Mouse (Mus musculus) midbrain, embryonic 10.5 days (tissue): ENCODE results near the gene Tmprss9. TPM values are rescaled to one million over a fixed set of nuclear protein-coding genes. Genes with fewer than 3 reads are reported as not detected.
"Not testable (repeated sequence)": the region's sequence is repeated elsewhere in the genome, so short reads cannot be mapped to it uniquely, and the experiment has no call there.

Source experiments
- DNase-seq: peaks from one replicate; pipeline ENCODE4 v3.0.0-alpha.2; 2017; ENCODE audit warnings: low spot score
- H3K27ac ChIP-seq: fragments of 300-500 bp; sonication (generic); replicated peaks from 2 replicates; pipeline ENCODE4 v1.5.1; 2016; ENCODE audit warnings: mild to moderate bottlenecking
- H3K27me3 ChIP-seq: fragments of 300-500 bp; sonication (generic); 2 replicates; pipeline ENCODE4 v1.6.1; 2016; ENCODE audit warnings: low read depth, mild to moderate bottlenecking; ENCODE audit not compliant: poor library complexity, severe bottlenecking
- H3K36me3 ChIP-seq: fragments of 300-500 bp; sonication (generic); 2 replicates; pipeline ENCODE4 v1.6.1; 2016; ENCODE audit warnings: mild to moderate bottlenecking, moderate library complexity
- H3K4me1 ChIP-seq: fragments of 300-500 bp; sonication (generic); 2 replicates; pipeline ENCODE4 v1.6.1; 2016
- H3K4me3 ChIP-seq: fragments of 300-500 bp; sonication (generic); 2 replicates; pipeline ENCODE4 v1.5.1; 2016; ENCODE audit warnings: mild to moderate bottlenecking, moderate library complexity
- H3K9me3 ChIP-seq: fragments of 300-500 bp; sonication (generic); replicated peaks from 2 replicates; pipeline ENCODE4 v1.6.1; 2016; ENCODE audit warnings: mild to moderate bottlenecking
- WGBS: fragments of 180-500 bp; shearing (Covaris S2); methylation state at CpG from one replicate; pipeline ENCODE4 v1.1.7; 2016; 5-methylcytosine and 5-hydroxymethylcytosine counted together
- polyA plus RNA-seq: library from polyadenylated mRNA; unstranded; fragments of >200 nt; fragmentation: Nextera tagmentation; extraction: Ambion mirVana; gene quantifications from 2 replicates; pipeline ENCODE4 v1.2.1, GENCODE M21; 2016

Tmprss9 gene
- 0.02 and 0.09 TPM in 2 replicates for polyA plus RNA-seq

DNA sequence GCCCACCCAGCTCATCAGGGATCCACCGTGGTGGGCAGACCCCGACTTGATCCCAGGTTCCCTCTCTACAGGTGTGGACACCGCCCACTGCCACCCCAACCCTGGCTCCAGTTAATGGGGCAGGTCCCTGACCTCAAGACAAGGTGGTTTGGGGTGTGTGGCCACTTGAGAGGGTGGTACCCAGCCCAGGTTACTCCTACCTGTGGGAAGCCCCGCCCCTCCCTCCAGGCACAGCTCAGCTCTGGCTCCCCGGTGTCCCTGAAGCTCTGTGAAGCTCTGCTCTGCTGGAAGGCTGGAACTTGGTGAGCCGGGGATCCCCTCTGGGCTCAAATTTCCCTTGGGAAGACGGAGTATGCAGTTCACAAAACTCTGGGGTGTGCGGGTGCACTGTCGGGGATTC is at the start of gene Tmprss9:
Tmprss9 (plus strand) TSS at position 268 of the 400 bp plus-strand sequence.
- WGBS: 35% methylated on average over 9 of the region's 9 CpGs

DNA sequence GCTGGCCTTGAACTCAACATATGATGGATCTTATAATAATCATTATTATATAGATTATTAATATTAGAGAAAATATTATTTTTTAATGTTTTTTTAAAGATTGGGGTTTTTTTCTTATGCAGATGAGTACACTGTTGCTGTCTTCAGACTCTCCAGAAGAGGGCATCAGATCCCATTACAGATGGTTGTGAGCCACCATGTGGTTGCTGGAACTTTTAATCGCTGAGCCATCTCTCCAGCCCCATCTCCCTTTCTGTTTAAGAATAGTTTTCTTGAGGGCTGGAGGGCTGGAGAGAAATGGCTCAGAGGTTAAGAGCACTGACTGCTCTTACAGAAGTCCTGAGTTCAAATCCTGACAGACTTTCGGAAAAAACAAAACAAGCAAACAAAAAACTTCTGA is 49.7 kb upstream of the Tmprss9 start:
- no peaks in the 10 kb centered on the region for H3K36me3 ChIP-seq
- H3K4me3 ChIP-seq: no peak overlapping the region
- no peaks in the 10 kb centered on the region for H3K9me3 ChIP-seq
- no peak overlapping the region for H3K27ac ChIP-seq
- no peaks in the 10 kb centered on the region for H3K27me3 ChIP-seq
- WGBS: 33% methylated on average over 2 of the region's 2 CpGs
- peaks cover 7% of the 10 kb centered on the region; the same call in 1 of the 2 replicates for H3K4me1 ChIP-seq
- no peak for DNase-seq

More for the DNA sequence above, at the start of gene Tmprss9:
- Histone ChIP-seq H3K9me3 (no peaks in the 10 kb centered on the region), H3K4me3 (no peak within 1 kb of the TSS), H3K4me1 (peaks cover 18% of the 10 kb centered on the region; the same call in 1 of the 2 replicates), H3K27me3 (peaks cover 5% of the 10 kb centered on the region; the same call in 1 of the 2 replicates), H3K27ac (no peak within 1 kb of the TSS; the same call in 1 of the 2 replicates), H3K36me3 (peaks cover 18% of the 10 kb centered on the region)
- no peak for DNase-seq

DNA sequence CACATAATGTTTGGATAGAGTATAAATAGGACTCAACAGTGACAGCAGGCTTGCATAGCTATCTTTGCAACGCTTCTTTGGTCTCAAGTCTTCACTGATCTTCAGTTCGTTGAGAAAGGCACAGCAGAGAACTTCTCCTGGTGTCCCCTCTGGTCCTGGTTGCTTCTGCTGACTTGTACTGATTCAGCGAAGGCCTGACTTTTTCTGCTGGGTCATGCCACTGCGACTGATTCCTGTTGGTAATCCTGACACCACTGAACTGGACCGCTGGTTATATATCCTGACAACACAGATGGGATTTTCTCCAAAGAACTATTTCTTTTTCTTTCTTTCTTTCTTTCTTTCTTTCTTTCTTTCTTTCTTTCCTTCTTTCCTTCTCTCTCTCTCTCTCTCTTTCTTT is 49.1 kb upstream of the Tmprss9 start:
- 94% methylated on average over 5 of the region's 5 CpGs for WGBS
- no peaks in the 10 kb centered on the region for H3K36me3 ChIP-seq
- DNase-seq: no peak
- no peaks in the 10 kb centered on the region for H3K27me3 ChIP-seq
- no peak overlapping the region for H3K27ac ChIP-seq
- no peaks in the 10 kb centered on the region for H3K9me3 ChIP-seq
- H3K4me3 ChIP-seq: no peak overlapping the region
- H3K4me1 ChIP-seq: peaks cover 10% of the 10 kb centered on the region

DNA sequence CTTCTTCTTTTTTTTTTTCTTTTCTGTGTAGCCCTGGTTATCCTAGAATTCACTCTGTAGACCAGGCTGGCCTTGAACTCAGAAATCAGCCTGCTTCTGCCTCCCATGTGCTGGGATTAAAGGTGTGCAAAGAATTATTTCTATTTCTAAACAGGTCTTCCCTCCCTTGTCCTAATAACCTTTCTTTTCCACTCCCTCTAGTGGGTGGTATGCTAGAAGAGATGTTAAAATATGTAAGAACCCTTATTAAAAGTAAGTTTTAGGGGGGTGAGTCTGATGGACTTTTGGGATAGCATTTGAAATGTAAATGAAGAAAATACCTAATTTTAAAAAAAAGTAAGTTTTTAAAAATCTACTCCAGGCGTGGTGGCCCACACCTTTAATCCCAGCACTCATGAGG is 48.3 kb upstream of the Tmprss9 start:
- DNase-seq: no peak
- 91% methylated on average over 1 of the region's 1 CpGs for WGBS
- H3K4me3 ChIP-seq: no peak overlapping the region
- no peaks in the 10 kb centered on the region for H3K27me3 ChIP-seq
- peaks cover 18% of the 10 kb centered on the region for H3K4me1 ChIP-seq
- no peak overlapping the region for H3K27ac ChIP-seq
- H3K36me3 ChIP-seq: peaks cover 8% of the 10 kb centered on the region
- no peaks in the 10 kb centered on the region for H3K9me3 ChIP-seq

DNA sequence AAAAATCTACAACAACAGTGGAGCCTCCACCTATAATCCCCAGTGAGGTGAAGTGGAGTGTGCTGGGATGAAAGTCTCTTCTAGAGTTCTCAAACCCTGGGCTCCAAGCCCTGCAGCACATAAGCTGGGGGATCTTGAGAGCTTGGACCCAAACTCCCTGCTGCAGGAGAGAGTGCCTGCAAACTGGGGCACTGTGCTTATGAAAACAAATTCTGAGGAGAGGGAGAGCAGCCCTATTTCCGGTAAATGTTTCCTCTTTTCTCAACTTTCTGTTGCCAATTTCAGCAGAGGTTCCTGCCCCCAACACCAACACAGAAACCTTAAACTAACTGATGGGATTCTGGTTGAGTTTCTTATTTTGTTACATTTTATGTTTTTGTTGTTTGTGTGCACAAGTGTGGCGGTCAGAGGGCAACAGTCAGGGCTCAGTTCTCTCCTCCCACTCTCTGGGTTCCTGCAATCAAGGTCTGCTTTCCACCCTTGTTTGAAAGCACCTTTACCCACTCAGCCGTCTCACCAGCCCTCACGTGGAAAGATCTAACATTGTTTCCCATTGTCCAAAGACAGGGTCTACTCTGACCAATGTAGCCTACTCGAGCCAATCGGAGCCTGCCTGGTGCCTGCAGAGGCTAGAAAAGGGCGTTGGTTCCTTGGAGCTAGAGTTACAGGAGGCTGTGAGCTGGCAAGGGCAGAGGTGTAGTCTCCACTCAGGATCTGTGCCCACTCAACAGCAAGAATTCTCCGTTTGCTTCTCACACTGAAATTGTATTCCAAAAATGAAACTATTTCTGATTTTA is 47.6 kb upstream of the Tmprss9 start:
- whole genome bisulfite sequencing: 72% methylated on average over 8 of the region's 8 CpGs
- Histone ChIP-seq H3K27ac (no peak overlapping the region), H3K27me3 (no peaks in the 10 kb centered on the region), H3K4me3 (0 out of 2 replicates have a peak overlapping the region, but pooled peaks have one; percentile 9), H3K36me3 (peaks cover 13% of the 10 kb centered on the region), H3K4me1 (peaks cover 22% of the 10 kb centered on the region), H3K9me3 (no peaks in the 10 kb centered on the region)
- DNase-seq: no peak

DNA sequence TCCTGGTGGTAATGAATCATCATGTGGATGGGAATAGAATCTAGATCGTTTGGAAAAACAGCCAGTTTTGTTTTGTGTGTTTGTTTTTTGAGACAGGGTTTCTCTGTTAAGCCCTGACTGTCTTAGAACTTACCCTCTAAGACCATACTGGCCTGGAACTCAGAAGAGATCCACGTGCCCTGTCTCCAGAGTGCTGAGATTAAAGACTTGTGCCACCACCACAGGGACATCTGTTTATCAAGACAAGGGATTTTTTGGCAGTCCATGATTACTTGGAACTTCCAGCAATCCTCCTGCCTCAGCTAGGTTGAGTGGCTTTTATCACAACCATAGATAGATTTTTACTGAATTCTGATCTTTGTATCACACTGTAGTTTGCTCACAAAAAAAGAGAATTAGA is 46.8 kb upstream of the Tmprss9 start:
- Histone ChIP-seq H3K9me3 (no peaks in the 10 kb centered on the region), H3K4me1 (peaks cover 29% of the 10 kb centered on the region), H3K36me3 (peaks cover 21% of the 10 kb centered on the region), H3K4me3 (no peak overlapping the region), H3K27me3 (no peaks in the 10 kb centered on the region), H3K27ac (no peak overlapping the region)
- no peak for DNase-seq
- WGBS: 85% methylated on average over 2 of the region's 2 CpGs

DNA sequence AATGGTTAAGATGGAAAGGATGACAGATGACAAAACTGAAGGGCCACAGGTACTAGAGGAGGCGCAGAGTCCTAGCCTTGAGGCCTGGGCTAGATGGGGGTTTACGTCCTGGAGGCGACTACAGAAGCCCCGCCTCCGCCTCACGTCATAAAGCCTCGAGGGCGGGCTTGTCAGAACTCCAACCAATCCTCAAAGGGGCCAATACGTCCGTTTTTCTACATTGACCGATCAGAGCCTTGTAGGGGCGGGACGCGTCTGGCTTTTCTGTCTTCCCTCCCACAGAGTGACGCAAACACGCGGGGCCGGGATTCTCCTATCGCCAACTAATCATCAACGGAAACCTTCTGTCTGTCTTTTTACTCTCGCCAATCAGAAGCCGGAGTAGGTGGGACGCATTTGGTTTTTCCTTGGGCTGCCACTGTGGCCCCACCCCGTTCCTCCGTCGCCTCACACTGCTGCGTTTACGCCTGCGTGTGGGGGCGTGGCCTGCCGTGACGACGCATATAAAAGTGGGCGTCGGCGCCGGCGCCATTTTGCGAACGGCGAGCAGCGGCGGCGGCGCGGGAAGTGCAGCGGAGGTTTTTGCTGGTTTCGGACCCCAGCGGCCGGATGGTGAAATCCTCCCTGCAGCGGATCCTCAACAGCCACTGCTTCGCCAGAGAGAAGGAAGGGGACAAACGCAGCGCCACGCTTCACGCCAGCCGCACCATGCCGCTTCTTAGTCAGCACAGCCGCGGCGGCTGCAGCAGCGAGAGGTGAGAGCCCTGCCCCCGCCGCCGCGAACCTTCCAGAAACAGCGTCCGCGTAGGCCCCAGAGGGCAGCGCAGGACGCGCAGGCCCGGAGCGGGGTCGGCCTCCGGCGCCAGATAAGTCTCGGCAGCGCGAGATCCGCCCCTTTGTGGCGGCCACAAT is 45.2 kb upstream of the Tmprss9 start, which contains the start of gene Oaz1:
Oaz1 (plus strand) TSS at position 506 of the 912 bp plus-strand sequence.
- Histone ChIP-seq H3K27me3 (no peaks in the 10 kb centered on the region), H3K9me3 (no peaks in the 10 kb centered on the region), H3K4me3 (peak within 1 kb of the TSS; percentile 93), H3K27ac (peak within 1 kb of the TSS; percentile 96), H3K36me3 (peaks cover 31% of the 10 kb centered on the region), H3K4me1 (peaks cover 45% of the 10 kb centered on the region)
- DNase-seq: peak; percentile 98
- WGBS: under 1% methylated on average over 80 of the region's 82 CpGs

DNA sequence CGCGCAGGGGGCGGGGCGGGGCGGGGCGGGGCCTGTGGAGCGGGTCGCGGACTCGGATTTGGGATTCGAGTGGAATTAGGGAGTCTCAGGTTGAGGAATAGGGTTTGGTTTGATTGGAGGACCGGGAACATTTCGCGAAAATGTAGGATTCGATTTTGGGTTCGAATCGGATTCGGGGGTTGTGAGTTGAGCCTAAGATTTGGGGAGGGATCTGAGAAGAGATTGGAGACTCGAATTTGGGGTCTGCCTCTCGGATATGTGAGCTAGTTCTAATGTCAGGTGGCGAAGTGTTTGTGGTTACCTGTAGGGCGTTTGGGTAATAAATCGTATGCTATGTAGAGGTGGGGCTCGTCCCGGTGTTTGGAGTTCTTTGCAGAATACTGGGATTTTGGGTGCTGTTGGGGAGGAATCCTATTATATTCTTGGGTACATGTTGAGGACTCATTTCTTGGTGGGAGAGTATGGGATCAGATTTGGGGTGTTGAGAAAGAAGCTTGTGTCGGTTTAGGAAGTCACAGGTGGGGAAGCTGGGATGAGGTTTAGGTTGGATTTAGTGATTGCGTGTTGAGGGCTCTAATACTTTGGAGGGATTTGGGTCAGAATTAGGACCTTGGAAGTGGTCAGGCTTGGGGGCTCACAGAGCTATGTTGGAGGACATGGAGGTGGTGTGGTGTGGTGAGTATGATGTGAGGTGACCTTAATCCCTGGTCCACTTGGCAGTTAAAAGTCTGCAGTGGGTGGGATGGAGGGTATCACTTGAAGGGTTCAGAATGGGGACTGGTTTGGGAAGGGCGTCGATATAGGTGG is 44.4 kb upstream of the Tmprss9 start:
- 8% methylated on average over 29 of the region's 29 CpGs for WGBS
- DNase-seq: no peak

DNA sequence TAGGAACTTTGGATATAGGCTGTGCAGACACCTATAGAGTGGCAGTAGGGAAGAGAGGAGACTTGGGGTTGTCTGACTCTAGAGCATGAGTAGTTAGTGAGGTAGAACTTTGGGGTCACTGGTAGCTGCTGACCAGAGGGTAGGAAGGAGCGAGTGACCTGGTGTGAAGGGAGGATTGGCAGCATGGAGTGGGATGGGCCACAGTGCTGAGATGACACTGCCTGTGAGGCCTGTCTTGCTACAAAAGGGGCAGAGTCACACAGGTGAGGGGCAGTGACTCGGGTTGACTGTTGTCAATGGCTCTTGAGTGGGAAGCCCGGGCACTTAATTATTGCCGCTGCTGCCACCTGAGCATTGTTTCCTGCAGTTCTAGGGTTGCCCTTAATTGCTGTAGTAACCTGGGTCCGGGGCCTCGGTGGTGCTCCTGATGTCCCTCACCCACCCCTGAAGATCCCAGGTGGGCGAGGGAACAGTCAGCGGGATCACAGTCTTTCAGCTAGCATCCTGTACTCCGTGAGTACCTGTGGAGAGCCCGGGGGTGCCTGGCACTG is 43.7 kb upstream of the Tmprss9 start:
- no peaks in the 10 kb centered on the region for H3K9me3 ChIP-seq
- 90% methylated on average over 10 of the region's 10 CpGs for WGBS
- H3K27ac ChIP-seq: no peak overlapping the region
- peaks cover 31% of the 10 kb centered on the region for H3K36me3 ChIP-seq
- peaks cover 60% of the 10 kb centered on the region for H3K4me1 ChIP-seq
- H3K4me3 ChIP-seq: peak overlapping the region; percentile 93
- peaks cover 2% of the 10 kb centered on the region; the same call in 1 of the 2 replicates for H3K27me3 ChIP-seq
- DNase-seq: no peak

More for the DNA sequence above, 44.4 kb upstream of the Tmprss9 start:
- H3K27me3 ChIP-seq: no peaks in the 10 kb centered on the region
- H3K27ac ChIP-seq: peak overlapping the region; percentile 96
- peak overlapping the region; percentile 93 for H3K4me3 ChIP-seq
- H3K4me1 ChIP-seq: peaks cover 53% of the 10 kb centered on the region
- peaks cover 31% of the 10 kb centered on the region for H3K36me3 ChIP-seq
- H3K9me3 ChIP-seq: no peaks in the 10 kb centered on the region

DNA sequence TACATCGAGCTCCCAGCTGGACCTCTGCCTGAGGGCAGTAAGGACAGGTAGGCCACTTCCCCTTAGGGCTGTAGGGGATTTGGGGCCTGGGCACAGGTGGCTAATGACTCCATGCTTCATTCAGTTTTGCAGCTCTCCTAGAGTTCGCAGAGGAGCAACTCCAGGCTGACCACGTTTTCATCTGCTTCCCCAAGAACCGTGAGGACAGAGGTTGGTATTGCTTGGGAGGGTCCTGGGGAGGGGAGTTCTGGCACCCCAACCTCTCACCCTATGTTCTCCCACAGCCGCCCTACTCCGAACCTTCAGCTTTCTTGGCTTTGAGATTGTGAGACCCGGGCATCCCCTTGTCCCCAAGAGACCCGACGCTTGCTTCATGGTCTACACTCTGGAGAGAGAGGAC is 43.1 kb upstream of the Tmprss9 start:
- Histone ChIP-seq H3K4me3 (peak overlapping the region; percentile 93), H3K36me3 (peaks cover 31% of the 10 kb centered on the region), H3K4me1 (peaks cover 66% of the 10 kb centered on the region)
- not testable (repeated sequence) for H3K9me3 ChIP-seq, H3K27me3 ChIP-seq, DNase-seq, H3K27ac ChIP-seq
- 87% methylated on average over 9 of the region's 9 CpGs for WGBS

DNA sequence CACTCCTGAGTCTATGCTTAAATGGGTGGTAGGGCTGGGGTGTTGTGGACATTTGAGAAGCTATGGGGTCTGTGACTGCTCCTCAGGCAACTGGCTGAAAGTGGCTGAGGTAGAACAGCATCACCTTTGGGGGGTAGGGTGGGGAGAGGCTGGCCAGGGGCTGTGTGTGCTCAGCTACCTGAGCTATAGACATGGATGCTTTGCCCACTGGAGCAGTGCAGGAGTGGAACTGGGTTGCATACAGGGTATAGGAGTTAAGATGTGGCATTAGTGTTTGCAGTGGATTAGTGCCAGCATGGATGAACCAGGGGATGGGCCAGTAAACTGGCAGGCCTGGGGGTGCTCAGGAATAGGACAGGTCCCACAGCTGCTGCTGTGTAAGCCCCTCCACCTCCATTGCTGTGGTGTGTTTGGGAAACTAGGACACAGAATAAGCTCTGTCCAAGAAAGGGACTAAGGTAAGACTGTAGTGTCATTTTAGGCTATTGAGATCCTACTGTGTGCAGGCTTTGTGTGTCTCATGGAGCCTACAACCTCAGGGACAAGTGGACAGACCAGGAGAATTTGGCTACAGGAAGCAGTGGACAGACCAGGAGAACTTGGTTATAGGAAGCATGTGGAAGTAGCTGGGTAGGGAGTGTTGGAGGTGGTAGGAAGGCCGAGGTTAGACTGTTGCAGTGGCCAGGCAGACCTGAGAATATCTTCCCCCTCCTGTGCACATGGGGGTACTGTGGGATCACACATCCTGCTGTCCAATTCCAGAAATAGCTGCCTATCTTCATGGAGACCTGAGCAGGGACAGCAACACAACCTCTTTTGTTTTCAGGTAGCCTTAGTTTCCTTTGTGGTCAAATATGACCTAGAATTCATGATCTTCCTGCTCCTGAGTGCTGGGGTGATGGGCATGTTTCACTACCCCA is 42.0 kb upstream of the Tmprss9 start:
- Histone ChIP-seq H3K36me3 (peaks cover 34% of the 10 kb centered on the region), H3K9me3 (peaks cover 4% of the 10 kb centered on the region), H3K4me1 (peaks cover 70% of the 10 kb centered on the region), H3K27ac (no peak overlapping the region), H3K27me3 (peaks cover 19% of the 10 kb centered on the region), H3K4me3 (peak overlapping the region; percentile 12; the same call in 1 of the 2 replicates)
- DNase-seq: no peak
- WGBS: 44% methylated on average over 1 of the region's 1 CpGs
